Mouse (Mus musculus) right cerebral cortex, postnatal 25 days (tissue): ENCODE data around the gene Kcnj8.

Experiments
- DNase-seq: peaks from one replicate; pipeline ENCODE4 v3.0.0; 2022

Gene Kcnj8

DNA sequence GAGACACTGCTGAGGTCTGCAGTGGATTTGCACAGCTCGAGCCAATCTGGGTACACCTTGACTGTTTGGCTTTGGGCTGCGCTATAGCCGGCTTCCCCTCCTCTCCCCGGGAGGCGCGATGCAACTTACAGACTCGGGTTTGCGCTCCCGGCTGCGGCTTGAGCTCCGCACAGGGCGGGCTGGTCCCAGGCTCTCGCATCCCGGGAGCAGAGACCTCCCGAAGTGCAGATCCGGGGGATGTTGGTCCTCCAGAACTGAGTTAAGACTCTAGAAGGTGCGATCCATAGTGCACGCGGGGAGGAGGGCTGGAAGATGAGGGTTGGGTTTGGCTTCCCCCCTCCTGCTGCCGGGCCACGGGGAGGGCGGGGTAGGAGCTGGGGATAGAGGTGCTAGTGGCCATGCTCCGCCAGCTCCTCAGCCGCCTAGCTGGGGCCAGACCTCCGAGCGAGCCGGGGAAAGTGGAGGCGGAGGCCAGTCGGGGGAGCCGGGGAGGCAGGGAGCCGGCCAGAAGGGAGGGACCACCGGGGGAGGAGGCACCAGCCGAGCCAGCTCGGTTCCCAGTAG is at the start of gene Kcnj8:
TSS of gene Kcnj8 (minus strand) at position 560 of the 564 bp plus-strand sequence.
- peak; percentile 17 for DNase-seq

- no peak for DNase-seq
Observed at GRCm38 (mm10) chr6:142616659-142617058, 45.2 kb upstream of the Kcnj8 start.

DNA sequence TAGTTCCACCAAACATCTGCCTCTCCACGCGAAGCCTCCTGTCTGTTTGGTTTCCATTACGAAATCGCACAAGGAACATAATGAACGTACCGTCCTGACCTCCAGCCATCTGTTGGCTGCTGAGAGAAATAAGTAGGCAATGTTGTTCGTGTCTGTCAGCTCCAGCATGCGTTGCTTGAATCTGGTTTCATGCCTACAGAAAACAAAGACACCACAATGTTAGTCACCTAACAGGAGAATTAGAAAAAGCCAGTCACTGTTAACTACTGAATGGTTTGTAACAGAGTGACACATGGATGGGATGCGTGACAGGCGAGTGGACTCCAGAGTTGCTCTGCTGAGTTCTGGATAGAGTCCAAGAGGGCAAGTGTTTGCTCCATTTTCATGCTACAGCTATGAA is 42.9 kb upstream of the Kcnj8 start:
- no peak for DNase-seq

- no peak for DNase-seq
Observed at GRCm38 (mm10) chr6:142612366-142612765, 41.0 kb upstream of the Kcnj8 start.

- DNase-seq: no peak
Observed at GRCm38 (mm10) chr6:142609401-142610373, 38.3 kb upstream of the Kcnj8 start.

DNA sequence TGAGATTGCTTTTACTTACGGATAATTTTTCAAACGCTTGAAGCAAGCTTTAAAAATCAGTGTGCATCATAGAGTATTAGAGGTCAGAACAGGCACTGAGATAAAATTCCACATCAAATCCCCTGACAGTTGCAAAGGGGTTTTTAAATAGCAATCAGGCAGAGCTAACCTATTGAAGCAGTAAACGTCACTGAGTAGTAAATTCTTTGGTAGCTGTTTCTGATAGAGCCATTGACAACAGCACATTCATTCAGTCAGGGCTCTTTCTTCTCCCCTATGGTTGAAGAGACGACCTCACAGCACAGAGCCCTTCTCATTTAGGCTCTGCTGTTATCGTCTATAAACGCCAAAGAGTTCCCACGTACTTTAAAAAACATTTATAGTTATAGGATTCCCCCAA is 35.7 kb upstream of the Kcnj8 start:
- no peak for DNase-seq

- DNase-seq: no peak
Observed at GRCm38 (mm10) chr6:142602772-142603171, 31.4 kb upstream of the Kcnj8 start.

GRCm38 (mm10) chr6:142578831-142579230 is 7.4 kb upstream of the Kcnj8 start:
- no peak for DNase-seq

- DNase-seq: no peak
Observed at GRCm38 (mm10) chr6:142577801-142578200, 6.4 kb upstream of the Kcnj8 start.

DNA sequence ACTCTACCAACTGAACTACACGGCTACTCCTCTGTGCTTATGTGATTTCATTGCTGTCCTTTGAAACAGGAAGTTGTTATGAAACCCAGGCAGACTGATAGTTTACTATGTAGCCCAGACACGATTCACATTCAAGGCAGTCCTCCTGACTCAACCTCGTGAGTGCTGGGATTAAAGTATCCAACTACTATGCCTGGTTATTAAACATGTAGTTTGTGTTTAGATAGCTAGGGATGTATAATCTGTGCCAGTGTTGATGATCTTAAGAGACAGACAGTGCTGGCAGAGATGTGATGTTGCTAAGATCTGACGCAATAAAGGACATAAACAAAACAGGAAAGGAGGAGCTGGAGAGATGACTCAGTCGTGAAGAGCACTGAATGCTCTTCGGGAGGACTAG is 1.5 kb upstream of the Kcnj8 start:
- no peak for DNase-seq

DNA sequence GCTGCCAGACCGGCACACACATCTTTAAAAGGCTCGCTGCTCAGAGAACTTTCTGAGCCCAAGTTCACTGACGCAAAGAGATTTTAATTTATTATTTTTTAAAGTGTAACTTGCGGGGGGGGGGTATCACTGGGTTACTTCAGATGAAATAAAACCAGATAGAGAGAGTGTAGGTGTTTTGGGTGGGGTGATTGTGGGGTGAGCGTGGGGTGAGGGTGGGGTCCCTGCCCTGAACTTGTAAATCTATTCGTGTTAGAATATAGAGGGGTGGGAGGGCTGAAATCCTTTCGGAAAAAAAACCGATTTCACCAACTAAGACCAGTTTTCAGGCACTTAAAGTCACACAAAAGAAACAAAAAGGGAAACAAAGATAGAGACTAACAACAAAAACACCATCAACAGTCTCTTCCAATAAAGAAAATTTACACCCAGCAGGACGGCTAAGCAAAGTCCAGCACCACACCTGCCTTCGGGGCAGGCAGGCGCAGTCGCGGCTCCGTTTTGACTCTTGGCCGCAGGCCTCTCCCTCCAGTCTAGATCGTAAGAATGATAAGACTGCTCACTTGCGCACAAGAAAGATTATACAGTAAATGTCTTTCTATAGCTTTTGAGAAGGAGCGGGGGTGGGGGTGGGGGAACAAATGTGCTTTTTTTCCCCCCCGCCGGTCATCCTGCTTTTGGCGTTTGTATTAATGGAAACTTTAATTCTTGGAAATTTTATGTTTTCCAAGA is 381 bp upstream of the Kcnj8 start:
- DNase-seq: no peak

- DNase-seq: peak; percentile 14
Observed at GRCm38 (mm10) chr6:142570046-142570770, 1.2 kb downstream of the Kcnj8 start.

GRCm38 (mm10) chr6:142568713-142569357 is 2.6 kb downstream of the Kcnj8 start:
- DNase-seq: no peak

DNA sequence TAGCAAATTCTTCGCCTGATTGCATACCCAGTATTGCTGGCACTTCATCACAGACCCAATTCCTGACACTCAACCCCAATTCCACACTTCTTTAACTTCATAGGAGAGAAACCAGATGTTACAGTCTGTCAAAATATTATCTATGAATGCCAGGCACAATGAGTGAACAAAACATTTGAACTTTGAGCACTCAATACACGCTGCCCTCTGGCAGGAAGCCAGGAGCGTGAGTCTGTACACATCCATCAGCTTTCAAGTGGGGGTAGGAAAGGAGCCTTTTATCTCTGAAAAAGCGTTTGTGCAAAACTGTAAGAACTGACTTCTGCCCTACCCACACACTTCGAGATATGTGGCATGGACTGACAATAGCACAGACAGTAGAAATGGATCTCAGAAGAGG is 4.0 kb downstream of the Kcnj8 start:
- DNase-seq: no peak

GRCm38 (mm10) chr6:142564746-142565145 is 6.7 kb downstream of the Kcnj8 start:
- no peak for DNase-seq

- no peak for DNase-seq
Observed at GRCm38 (mm10) chr6:142561151-142561550, 10.3 kb downstream of the Kcnj8 start.

GRCm38 (mm10) chr6:142558772-142559679 is 12.4 kb downstream of the Kcnj8 start:
- no peak for DNase-seq

- no peak for DNase-seq
Observed at GRCm38 (mm10) chr6:142558076-142558475, 13.3 kb downstream of the Kcnj8 start.

GRCm38 (mm10) chr6:142555988-142556387 is 15.4 kb downstream of the Kcnj8 start:
- no peak for DNase-seq

DNA sequence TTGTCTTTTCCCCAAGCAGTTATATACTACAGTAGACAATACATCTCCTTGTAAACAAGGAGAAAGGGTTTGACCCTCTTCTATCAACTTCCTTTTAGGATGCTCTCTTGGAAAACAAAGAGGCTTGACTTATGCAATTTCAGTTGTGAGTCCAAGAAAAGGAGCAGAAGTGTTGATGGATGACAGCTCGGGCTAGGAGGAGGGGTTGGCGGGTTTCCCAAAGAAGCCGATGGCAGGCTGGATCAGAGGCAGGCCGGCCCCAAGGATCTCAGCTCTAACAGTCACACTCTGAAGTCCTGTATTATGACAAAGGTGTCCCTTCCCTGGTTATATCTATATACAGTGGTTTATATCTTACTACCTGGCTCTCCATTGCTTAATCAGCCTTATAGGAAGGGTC is 19.9 kb downstream of the Kcnj8 start:
- DNase-seq: no peak

- no peak for DNase-seq
Observed at GRCm38 (mm10) chr6:142550871-142551270, 20.5 kb downstream of the Kcnj8 start.
